Mouse (Mus musculus): ENCODE data around the gene Kbtbd4.
"Not testable (repeated sequence)": the region's sequence is repeated elsewhere in the genome, so short reads cannot be mapped to it uniquely, and the experiment has no call there.

The Kbtbd4 gene

GRCm38 (mm10) chr2:90904076-90904855 is at the start of gene Kbtbd4, which contains the start of gene Ndufs3:
TSS of gene Kbtbd4 (plus strand) at chr2:90904740.
TSS of gene Ndufs3 (minus strand) at chr2:90904827.
- DNase-seq (ENCODE audit: low spot score in 2 of 2), result peak; percentile 88 to 89

- DNase-seq (ENCODE audit: low spot score in 2 of 2), result no peak
Observed at GRCm38 (mm10) chr2:90861486-90861885, 43.1 kb upstream of the Kbtbd4 start.

- no peak for DNase-seq (ENCODE audit: low spot score in 2 of 2)
Observed at GRCm38 (mm10) chr2:90864184-90864583, 40.4 kb upstream of the Kbtbd4 start.

- peak; percentile 88 to 94 for DNase-seq (ENCODE audit: low spot score in 2 of 2)
Observed at GRCm38 (mm10) chr2:90866524-90866923, 38.0 kb upstream of the Kbtbd4 start.

DNA sequence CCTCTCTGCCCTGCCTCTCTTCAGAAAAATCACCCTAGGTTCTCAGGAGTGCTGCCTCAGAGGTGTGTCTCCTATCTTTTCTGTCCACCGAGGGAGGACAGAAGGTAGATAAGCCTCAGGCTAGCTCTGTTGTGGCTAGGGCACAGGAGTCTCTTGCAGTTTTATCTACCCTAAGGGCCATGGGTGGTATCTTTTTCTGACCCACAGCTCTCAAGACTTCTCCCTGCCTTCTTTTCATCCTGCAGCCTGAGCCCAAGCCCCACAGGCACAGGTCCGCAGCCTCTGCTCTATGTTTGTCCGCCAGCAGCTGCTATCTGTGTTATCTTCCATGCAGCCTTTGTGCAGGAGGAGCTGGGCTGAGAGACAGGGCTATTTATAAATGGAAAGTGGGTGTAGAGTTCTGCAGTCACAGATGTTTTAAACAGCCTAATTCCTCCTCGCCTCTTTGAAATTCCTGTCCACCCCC is 34.4 kb upstream of the Kbtbd4 start:
- DNase-seq (ENCODE audit: low spot score in 2 of 2), result peak in 1 of 2 experiments; percentile 76

GRCm38 (mm10) chr2:90871180-90871961 is 33.2 kb upstream of the Kbtbd4 start:
- DNase-seq (ENCODE audit: low spot score in 2 of 2), result peak; percentile 51 to 78

- DNase-seq (ENCODE audit: low spot score in 2 of 2), result no peak
Observed at GRCm38 (mm10) chr2:90874025-90874424, 30.5 kb upstream of the Kbtbd4 start.

DNA sequence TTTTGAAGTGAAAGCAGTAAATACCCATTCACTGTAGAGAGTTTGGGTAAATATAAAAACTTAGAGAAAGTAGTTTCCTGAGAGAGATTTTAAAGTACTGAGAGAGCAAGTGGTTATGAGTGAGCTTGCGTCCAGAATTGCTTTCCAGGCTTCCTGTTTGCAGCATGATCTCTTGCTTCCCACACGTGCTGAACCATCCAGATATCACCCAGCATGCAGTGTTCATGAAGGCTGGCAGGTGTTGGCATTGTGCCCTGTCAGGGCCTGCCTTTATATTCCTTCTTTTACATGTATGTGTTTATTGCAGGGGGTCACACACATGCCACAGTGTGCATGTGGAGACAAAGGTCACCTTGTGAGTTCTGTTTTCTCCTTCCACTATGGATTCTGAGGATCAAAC is 29.3 kb upstream of the Kbtbd4 start:
- DNase-seq (ENCODE audit: low spot score in 2 of 2), result no peak

DNA sequence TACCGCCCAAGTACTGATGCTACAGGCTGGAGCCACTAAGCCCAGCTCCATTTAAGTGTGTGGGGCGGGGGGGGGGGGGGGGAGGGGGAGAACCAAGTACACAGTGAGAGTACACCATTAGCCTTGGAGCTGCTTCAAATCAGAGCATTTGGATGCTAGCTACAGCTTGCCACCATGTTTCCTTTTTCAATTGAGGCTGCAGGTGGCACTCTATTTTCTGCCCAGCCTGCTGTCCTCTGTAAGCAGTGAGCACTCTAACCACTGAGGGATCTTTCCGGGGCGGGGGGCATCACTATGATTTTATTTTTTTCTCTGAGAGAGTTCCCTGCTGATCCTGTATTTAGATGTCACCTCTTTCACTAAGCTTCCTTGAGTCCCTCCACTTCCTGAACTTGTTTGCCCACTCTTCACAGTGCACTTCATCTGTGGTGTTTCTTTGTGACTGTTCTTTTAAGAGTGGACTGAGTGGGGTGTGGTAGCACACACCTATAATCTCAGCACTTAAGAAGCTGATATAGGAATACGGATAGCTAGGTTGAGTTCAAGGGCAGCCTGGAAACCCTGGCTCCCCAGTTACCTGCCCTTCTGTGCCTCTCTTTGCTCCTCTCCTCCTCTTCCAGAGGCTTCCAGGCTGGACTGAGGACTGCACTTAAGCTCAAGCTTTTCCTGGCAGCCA is 26.8 kb upstream of the Kbtbd4 start:
- no peak for DNase-seq (ENCODE audit: low spot score in 2 of 2)

- DNase-seq (ENCODE audit: low spot score in 2 of 2), result no peak
Observed at GRCm38 (mm10) chr2:90879419-90879818, 25.1 kb upstream of the Kbtbd4 start.

GRCm38 (mm10) chr2:90880144-90880785 is 24.3 kb upstream of the Kbtbd4 start:
- no peak for DNase-seq (ENCODE audit: low spot score in 2 of 2)

GRCm38 (mm10) chr2:90881824-90882223 is 22.7 kb upstream of the Kbtbd4 start:
- no peak for DNase-seq (ENCODE audit: low spot score in 2 of 2)

- peak; percentile 49 to 65 for DNase-seq (ENCODE audit: low spot score in 2 of 2)
Observed at GRCm38 (mm10) chr2:90885218-90886041, 19.1 kb upstream of the Kbtbd4 start, which contains the start of gene C1qtnf4. TSS of gene C1qtnf4 (plus strand) at chr2:90885860.

- DNase-seq (ENCODE audit: low spot score in 2 of 2), result no peak
Observed at GRCm38 (mm10) chr2:90886436-90886835, 18.1 kb upstream of the Kbtbd4 start.

DNA sequence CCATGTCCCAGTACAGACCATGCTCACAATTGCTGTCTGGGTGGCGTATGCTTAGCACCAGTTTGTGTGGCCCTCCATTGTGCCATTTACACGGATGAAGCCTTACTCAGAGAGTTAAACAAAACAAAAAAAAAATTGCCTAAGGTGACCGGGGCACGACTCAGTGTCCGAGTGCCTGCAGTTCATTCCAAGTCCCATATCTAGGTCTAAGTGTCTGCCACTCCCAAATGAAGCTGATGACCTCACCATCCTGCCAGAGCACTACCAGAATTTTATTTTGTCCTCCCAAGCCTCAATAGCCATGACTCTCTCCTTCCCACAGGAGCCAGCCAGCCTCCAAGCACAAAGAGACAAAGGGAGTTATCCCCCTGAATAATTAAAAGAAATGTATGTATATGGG is 16.9 kb upstream of the Kbtbd4 start:
- no peak for DNase-seq (ENCODE audit: low spot score in 2 of 2)

DNA sequence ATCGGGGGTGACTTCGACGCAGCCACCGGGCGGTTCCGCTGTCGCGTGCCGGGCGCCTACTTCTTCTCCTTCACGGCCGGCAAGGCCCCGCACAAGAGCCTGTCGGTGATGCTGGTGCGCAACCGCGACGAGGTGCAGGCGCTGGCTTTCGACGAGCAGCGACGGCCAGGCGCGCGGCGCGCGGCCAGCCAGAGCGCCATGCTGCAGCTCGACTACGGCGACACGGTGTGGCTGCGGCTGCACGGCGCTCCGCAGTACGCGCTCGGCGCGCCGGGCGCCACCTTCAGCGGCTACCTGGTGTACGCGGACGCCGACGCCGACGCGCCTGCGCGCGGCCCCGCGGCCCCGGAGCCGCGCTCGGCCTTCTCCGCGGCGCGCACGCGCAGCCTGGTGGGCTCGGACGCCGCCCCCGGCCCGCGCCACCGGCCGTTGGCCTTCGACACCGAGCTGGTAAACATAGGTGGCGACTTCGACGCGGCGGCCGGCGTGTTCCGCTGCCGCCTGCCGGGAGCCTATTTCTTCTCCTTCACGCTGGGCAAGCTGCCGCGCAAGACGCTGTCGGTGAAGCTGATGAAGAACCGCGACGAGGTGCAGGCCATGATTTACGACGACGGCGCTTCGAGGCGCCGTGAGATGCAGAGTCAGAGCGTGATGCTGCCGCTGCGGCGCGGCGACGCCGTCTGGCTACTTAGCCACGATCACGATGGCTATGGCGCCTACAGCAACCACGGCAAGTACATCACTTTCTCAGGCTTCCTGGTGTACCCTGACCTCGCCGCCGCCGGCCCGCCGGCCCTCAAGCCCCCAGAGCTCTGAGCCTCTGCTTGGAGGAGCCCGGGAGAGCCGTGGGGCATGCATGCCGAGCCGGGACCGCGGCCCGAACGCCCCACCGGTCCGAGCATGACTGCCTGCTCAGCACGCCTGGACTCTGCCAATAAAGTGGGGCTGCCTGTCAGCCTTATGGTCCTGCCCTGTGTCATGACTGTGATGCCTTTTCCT is 14.7 kb upstream of the Kbtbd4 start:
- DNase-seq (ENCODE audit: low spot score in 2 of 2), result no peak

- DNase-seq (ENCODE audit: low spot score in 2 of 2), result no peak
Observed at GRCm38 (mm10) chr2:90893673-90894298, 10.8 kb upstream of the Kbtbd4 start.

DNA sequence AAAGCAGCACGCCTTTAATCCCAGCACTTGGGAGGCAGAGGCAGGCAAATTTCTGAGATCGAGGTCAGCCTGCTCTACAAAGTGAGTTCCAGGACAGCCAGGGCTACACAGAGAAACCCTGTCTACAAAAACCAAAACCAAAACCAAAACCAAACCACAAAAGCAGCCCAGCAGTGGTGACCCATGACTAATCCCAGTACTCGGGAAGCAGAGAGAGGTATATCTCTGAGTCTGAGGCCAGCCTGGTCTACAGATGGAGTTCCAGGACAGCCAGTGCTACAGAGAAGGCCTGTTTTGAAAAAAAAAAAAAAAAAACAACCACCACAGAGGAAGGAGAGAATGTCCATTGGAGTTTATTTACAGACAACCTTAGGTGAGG is 10.3 kb upstream of the Kbtbd4 start:
- DNase-seq (ENCODE audit: low spot score in 2 of 2), result not testable (repeated sequence)

- DNase-seq (ENCODE audit: low spot score in 2 of 2), result no peak
Observed at GRCm38 (mm10) chr2:90903398-90903797, 1.1 kb upstream of the Kbtbd4 start.

Data from frontal cortex, postnatal 36 days (tissue).